Mouse (Mus musculus): ENCODE measurements around the gene Fzd9.

- no peak for TF ChIP-seq USF1 (IDR thresholded peaks at IDR 0.05; ENCODE audit: low read depth)
- no peak for TF ChIP-seq CTCF (IDR thresholded peaks at IDR 0.05; ENCODE audit: control insufficient read depth, insufficient read depth, insufficient read length)
- TF ChIP-seq MAX (IDR thresholded peaks at IDR 0.05) = no peak
These were observed 3.7 kb downstream of the Fzd9 start for GRCm38 (mm10) chr5:135247337-135247736.
